Mouse (Mus musculus) testis, adult 2 months (tissue): ENCODE measurements around the gene Tnfrsf11a. TPM values are rescaled to one million over a fixed set of nuclear protein-coding genes. Genes with fewer than 3 reads are reported as not detected.

Experiments
- H3K27ac ChIP-seq: fragments of 200-500 bp; 2 replicates; pipeline ENCODE4 v1.5.1; 2012; ENCODE audit warnings: low read depth, low read length; ENCODE audit not compliant: control insufficient read depth, insufficient read depth
- H3K27me3 ChIP-seq: fragments of 200-500 bp; 2 replicates; pipeline ENCODE4 v1.6.1; 2012; ENCODE audit warnings: mild to moderate bottlenecking, low read length, moderate library complexity; ENCODE audit not compliant: control insufficient read depth, insufficient read depth
- H3K36me3 ChIP-seq: fragments of 200-500 bp; 2 replicates; pipeline ENCODE4 v1.6.1; 2012; ENCODE audit warnings: mild to moderate bottlenecking, low read length; ENCODE audit not compliant: control insufficient read depth, insufficient read depth
- H3K4me1 ChIP-seq: fragments of 200-500 bp; 2 replicates; pipeline ENCODE4 v1.6.1; 2012; ENCODE audit warnings: low read length; ENCODE audit not compliant: control insufficient read depth, insufficient read depth
- H3K4me3 ChIP-seq: fragments of 200-500 bp; 2 replicates; pipeline ENCODE4 v1.5.1; 2012; ENCODE audit warnings: low read depth, mild to moderate bottlenecking, low read length, moderate library complexity, mixed read lengths; ENCODE audit not compliant: control insufficient read depth
- CTCF ChIP-seq: fragments of 200-500 bp; IDR thresholded peaks from 2 replicates; pipeline ENCODE4 v1.5.1; 2012; ENCODE audit warnings: low read depth, mild to moderate bottlenecking, inconsistent platforms, low read length, moderate library complexity; ENCODE audit not compliant: control insufficient read depth, insufficient read depth, insufficient replicate concordance
- POLR2A ChIP-seq: fragments of 200-500 bp; IDR thresholded peaks from 2 replicates; pipeline ENCODE4 v1.6.1; 2012; ENCODE audit warnings: low read depth, mild to moderate bottlenecking, inconsistent platforms, low read length, moderate library complexity; ENCODE audit not compliant: control insufficient read depth
- polyA plus RNA-seq: library from polyadenylated mRNA; depleted of rRNA; stranded (reverse); fragments of >200 nt; gene quantifications from 2 replicates; pipeline ENCODE4 v1.2.3, GENCODE M21; 2012

Gene Tnfrsf11a
- polyA plus RNA-seq, 1 experiment: 0.26 TPM

DNA sequence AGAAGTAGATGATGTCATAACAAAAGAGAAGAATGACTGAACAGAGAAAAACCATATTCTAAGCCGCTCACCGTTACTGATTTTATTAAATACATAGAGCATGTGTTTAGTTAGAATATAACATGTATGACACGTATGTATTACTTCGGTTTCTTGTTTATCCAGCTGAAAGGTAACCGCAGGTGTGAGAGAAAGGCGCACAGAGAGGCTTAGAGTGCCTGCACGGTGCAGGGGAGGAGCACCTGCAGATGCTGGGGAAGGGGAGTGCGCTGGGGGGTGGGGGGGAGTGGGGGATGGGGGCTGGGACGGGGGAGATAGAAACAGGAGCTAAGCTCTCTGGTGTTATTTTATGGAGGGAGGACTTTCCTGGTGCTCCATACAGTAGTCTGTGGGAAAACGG is 62.4 kb downstream of the Tnfrsf11a start:
- TF ChIP-seq CTCF (no peak), POLR2A (no peak)
- Histone ChIP-seq H3K27me3 (no peaks in the 10 kb centered on the region), H3K27ac (no peak overlapping the region), H3K4me1 (peaks cover 5% of the 10 kb centered on the region), H3K36me3 (no peaks in the 10 kb centered on the region), H3K4me3 (no peak overlapping the region)

- Histone ChIP-seq H3K27me3 (no peaks in the 10 kb centered on the region), H3K36me3 (no peaks in the 10 kb centered on the region), H3K4me1 (peaks cover 5% of the 10 kb centered on the region), H3K4me3 (no peak overlapping the region), H3K27ac (no peak overlapping the region)
- TF ChIP-seq POLR2A (no peak), CTCF (no peak)
Measured at GRCm38 (mm10) chr1:105843386-105843785, 62.9 kb downstream of the Tnfrsf11a start.

GRCm38 (mm10) chr1:105843856-105844255 is 63.3 kb downstream of the Tnfrsf11a start:
- no peak overlapping the region for H3K27ac ChIP-seq
- H3K36me3 ChIP-seq: no peaks in the 10 kb centered on the region
- TF ChIP-seq CTCF (no peak), POLR2A (no peak)
- H3K4me3 ChIP-seq: no peak overlapping the region
- peaks cover 5% of the 10 kb centered on the region for H3K4me1 ChIP-seq
- no peaks in the 10 kb centered on the region for H3K27me3 ChIP-seq

- H3K27me3 ChIP-seq: no peaks in the 10 kb centered on the region
- H3K27ac ChIP-seq: no peak overlapping the region
- TF ChIP-seq CTCF (no peak), POLR2A (no peak)
- peak overlapping the region; percentile 27 for H3K4me3 ChIP-seq
- H3K4me1 ChIP-seq: peaks cover 5% of the 10 kb centered on the region
- no peaks in the 10 kb centered on the region for H3K36me3 ChIP-seq
Measured at GRCm38 (mm10) chr1:105844341-105845006, 64.0 kb downstream of the Tnfrsf11a start.

- Histone ChIP-seq H3K4me1 (peaks cover 5% of the 10 kb centered on the region), H3K27ac (no peak overlapping the region), H3K4me3 (no peak overlapping the region), H3K36me3 (no peaks in the 10 kb centered on the region), H3K27me3 (no peaks in the 10 kb centered on the region)
- TF ChIP-seq CTCF: no peak
- TF ChIP-seq POLR2A: no peak
Measured at GRCm38 (mm10) chr1:105846431-105846830, 65.9 kb downstream of the Tnfrsf11a start.

DNA sequence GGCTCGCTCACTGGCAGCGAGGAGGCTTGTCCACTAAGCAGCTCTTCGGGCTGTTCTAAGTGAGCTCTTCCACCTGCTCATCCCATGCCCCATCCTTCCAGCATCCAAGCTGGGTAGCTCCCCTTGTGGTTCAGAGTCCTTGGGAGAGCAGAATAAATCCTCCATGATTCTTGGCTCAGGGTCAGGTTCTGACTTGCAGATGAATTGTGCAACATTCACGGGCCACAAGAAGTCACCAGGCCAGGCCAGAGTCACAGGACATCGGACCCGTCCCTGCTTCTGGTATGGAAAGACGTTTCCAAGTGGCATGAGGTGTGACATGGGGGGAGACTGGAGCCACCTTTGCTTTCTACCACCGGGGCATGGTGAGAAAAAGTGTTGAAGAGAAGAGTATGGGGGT is 68.3 kb downstream of the Tnfrsf11a start:
- H3K27me3 ChIP-seq: no peaks in the 10 kb centered on the region
- no peak for TF ChIP-seq POLR2A
- TF ChIP-seq CTCF: no peak
- no peaks in the 10 kb centered on the region for H3K36me3 ChIP-seq
- no peak overlapping the region for H3K4me3 ChIP-seq
- no peak overlapping the region for H3K27ac ChIP-seq
- H3K4me1 ChIP-seq: peaks cover 5% of the 10 kb centered on the region

- Histone ChIP-seq H3K4me1 (no peaks in the 10 kb centered on the region), H3K27me3 (no peaks in the 10 kb centered on the region), H3K36me3 (no peaks in the 10 kb centered on the region), H3K4me3 (no peak overlapping the region), H3K27ac (no peak overlapping the region)
- TF ChIP-seq CTCF (no peak), POLR2A (no peak)
Measured at GRCm38 (mm10) chr1:105851341-105851740, 70.8 kb downstream of the Tnfrsf11a start.

DNA sequence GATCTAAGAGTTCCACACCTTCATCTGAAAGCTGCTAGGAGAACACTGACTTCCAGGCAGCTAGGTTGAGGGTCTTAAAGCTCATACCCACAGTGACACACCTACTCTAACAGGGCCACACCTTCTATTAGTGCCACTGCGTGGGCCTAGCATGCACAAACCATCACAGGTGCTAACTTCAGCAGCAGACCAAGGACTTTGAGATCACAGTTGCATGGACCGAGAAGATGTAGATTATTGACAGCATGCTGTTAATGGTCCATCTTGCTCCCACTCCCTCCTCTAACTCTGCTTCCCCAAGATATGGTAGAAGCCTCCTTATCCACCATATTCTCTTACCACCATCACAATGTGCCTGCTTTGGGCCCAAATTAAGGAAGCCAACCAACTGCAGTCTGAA is 79.2 kb downstream of the Tnfrsf11a start:
- Histone ChIP-seq H3K27ac (no peak overlapping the region), H3K4me1 (no peaks in the 10 kb centered on the region), H3K27me3 (no peaks in the 10 kb centered on the region), H3K4me3 (no peak overlapping the region), H3K36me3 (no peaks in the 10 kb centered on the region)
- TF ChIP-seq POLR2A (no peak), CTCF (no peak)

GRCm38 (mm10) chr1:105876589-105876988 is 96.1 kb downstream of the Tnfrsf11a start:
- TF ChIP-seq CTCF (no peak), POLR2A (no peak)
- Histone ChIP-seq H3K4me3 (no peak overlapping the region), H3K36me3 (no peaks in the 10 kb centered on the region), H3K27me3 (no peaks in the 10 kb centered on the region), H3K4me1 (peaks cover 2% of the 10 kb centered on the region), H3K27ac (no peak overlapping the region)
